Mouse (Mus musculus): ENCODE measurements around the gene Anapc7. TPM values are rescaled to one million over a fixed set of nuclear protein-coding genes. Genes with fewer than 3 reads are reported as not detected.

The Anapc7 gene
- polyA plus RNA-seq, 2 experiments from 2014 or later: 13.4 to 23.7 TPM

Other genes with a start within 250 kb of the Anapc7 start
- gene Hvcn1, start 214.9 kb upstream of the Anapc7 start, polyA plus RNA-seq (2017; shearing (Covaris generic)): 10 to 100 TPM; 39.5 to 46.5 TPM
- under 1 TPM; 0.75 to 0.96 TPM for gene Tctn1, start 157.2 kb upstream of the Anapc7 start, polyA plus RNA-seq (2017; shearing (Covaris generic))
- gene Pptc7, start 137.3 kb upstream of the Anapc7 start, polyA plus RNA-seq (2017; shearing (Covaris generic)): 10 to 100 TPM; 13.5 to 14.8 TPM
- 10 to 100 TPM in 1 of 2 experiments, 1 to 10 TPM in 1; 6.6 to 14.1 TPM for gene Rad9b, start 67.5 kb upstream of the Anapc7 start, polyA plus RNA-seq (2017; shearing (Covaris generic))
- gene Vps29, start 67.3 kb upstream of the Anapc7 start, polyA plus RNA-seq (2017; shearing (Covaris generic)): 100 to 1,000 TPM; 248 to 259 TPM
- 10 to 100 TPM; 46.7 to 63.3 TPM for gene Gpn3, start 49.8 kb upstream of the Anapc7 start, polyA plus RNA-seq (2017; shearing (Covaris generic))
- gene Fam216a, start 49.3 kb upstream of the Anapc7 start, polyA plus RNA-seq (2017; shearing (Covaris generic)): 1 to 10 TPM; 9.3 to 9.9 TPM
- gene Arpc3, start 29.8 kb upstream of the Anapc7 start, polyA plus RNA-seq (2017; shearing (Covaris generic)): 100 to 1,000 TPM; 443 to 614 TPM
- gene Atp2a2, start 80.5 kb downstream of the Anapc7 start, polyA plus RNA-seq (2017; shearing (Covaris generic)): 10 to 100 TPM; 14.0 to 17.6 TPM
- 1 to 10 TPM; 2.1 to 6.2 TPM for gene Ift81, start 192.8 kb downstream of the Anapc7 start, polyA plus RNA-seq (2017; shearing (Covaris generic))
- gene P2rx7, start 222.2 kb downstream of the Anapc7 start, polyA plus RNA-seq (2017; shearing (Covaris generic)): 10 to 100 TPM; 62.3 to 85.8 TPM

Measured in activated CD4-positive, CD25-positive, alpha-beta regulatory T cell, adult 4 months (primary cell).